Mouse (Mus musculus) T-helper 2 cell (primary cell): Measurements from ENCODE around the gene Lnx2.

Experiments used
- in situ Hi-C: fragments of 300-600 bp; cut with MboI, MseI; formaldehyde crosslinking; loops from one replicate; pipeline ENCODE4 v1.15.1; 2025; ENCODE audit warnings: high pct_unique_total_duplicates

Gene Lnx2

DNA sequence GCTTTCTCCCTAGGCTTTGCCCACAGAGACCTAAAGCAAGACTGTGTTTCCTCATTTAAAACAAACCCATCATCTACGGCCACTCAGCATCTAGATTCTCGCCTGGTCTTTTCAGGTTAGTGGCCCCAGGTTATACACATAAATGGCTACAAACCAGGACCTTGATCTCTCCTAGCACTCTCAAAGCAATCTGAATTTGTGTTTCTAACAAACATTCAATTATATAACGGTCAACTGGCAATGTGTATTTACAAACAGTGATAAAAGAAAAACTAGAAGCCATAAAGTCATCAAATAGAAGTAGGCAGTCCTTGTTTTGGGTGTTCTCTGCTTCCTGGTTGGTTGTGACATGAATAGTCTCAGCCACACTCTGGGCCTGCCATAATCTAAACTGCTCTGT lies 22.9 kb downstream of the Lnx2 start:
- in situ Hi-C loops = loop anchor here (10.0 to 25.0 kb wide), 2 partner anchors 219 to 1459 kb away; partner anchors contain the start of gene Rpl21

DNA sequence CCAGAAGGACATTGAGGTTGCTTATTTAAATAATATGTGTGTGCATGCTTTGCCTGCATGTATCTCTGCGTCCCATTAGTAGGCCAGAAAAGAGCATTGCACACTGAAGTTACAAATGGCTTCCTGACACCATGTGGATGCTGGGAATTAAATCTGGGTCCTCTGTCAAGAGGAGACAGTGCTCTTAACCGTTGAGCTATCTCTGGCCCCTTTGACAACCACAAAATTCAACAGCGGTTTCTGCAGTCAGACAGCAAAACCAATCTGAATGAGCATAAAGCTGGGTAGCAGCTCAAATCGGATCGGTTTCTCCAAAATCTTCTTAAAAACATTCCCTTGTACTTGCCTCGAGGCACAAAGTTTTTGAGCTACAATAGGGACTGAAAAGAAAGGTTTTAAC lies 23.3 kb downstream of the Lnx2 start:
- in situ Hi-C loops = loop anchor here (10.0 to 25.0 kb wide), 2 partner anchors 218 to 1459 kb away; partner anchors contain the start of gene Rpl21

- in situ Hi-C loops = loop anchor here (10.0 to 25.0 kb wide), 2 partner anchors 217 to 1460 kb away; partner anchors contain the start of gene Rpl21
These were observed 24.2 kb downstream of the Lnx2 start for GRCm38 (mm10) chr5:147052309-147052558.

GRCm38 (mm10) chr5:147051500-147052308 lies 24.7 kb downstream of the Lnx2 start:
- in situ Hi-C loops = loop anchor here (10.0 to 25.0 kb wide), 2 partner anchors 217 to 1461 kb away; partner anchors contain the start of gene Rpl21

GRCm38 (mm10) chr5:147050816-147051499 lies 25.4 kb downstream of the Lnx2 start:
- in situ Hi-C loops = loop anchor here (10.0 to 25.0 kb wide), 2 partner anchors 216 to 1461 kb away; partner anchors contain the start of gene Rpl21

DNA sequence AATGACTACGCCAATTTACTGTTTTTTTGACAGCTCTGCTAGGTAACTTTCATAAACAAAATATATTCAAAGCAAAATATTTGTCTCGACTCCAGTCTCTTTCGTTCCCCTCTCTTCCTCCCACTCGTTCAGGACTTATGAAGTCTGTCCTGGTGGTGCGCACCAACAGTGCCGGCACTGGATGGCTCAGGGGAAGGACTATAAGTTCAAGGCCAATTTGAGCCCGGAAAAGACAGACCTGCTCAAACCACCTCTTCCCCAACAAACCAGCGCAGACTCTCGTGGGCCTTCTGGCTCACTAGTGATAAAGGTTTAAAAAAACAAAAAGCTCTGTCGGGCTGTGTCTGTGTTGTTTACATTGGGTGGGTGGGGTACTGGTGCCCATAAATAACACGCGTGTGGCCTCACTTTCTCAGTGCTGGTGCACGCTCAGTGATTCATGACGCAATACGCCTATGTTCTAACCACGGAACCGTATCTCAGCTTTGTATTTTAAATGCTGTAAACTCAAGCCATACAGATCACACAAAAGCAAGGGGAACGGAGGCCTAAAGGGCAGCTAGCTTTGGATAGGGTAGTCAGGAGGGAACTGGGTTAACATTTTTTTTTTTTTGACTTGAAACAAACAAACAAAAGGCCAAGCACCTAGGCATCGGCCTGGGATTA lies 26.7 kb downstream of the Lnx2 start:
- in situ Hi-C loops = loop anchor here (10.0 to 25.0 kb wide), 2 partner anchors 215 to 1463 kb away; partner anchors contain the start of gene Rpl21

DNA sequence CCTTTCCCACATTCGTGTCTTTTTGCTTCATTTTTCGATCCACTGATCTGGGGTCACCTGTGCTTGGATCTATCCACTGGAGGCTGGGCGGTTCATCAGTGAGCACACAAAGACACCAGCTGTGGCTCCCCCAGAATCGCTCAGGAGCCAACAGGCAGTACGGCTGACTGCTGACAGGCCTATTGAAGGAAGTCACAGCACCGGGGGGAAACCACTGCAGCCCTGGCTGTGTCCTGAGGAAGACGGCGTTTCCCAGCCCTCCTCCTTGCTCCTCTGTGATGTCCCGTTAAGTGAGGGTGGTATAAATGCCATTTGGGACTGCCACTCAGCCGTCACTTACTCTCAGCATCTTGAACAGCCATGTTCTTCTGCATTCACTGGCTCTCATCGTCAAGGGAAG lies 30.5 kb downstream of the Lnx2 start:
- in situ Hi-C loops = no loop called here

GRCm38 (mm10) chr5:147045311-147045710 lies 31.1 kb downstream of the Lnx2 start:
- in situ Hi-C loops = no loop called here

GRCm38 (mm10) chr5:147043240-147043844 lies 33.0 kb downstream of the Lnx2 start:
- in situ Hi-C loops = no loop called here

GRCm38 (mm10) chr5:147041965-147042937 lies 34.1 kb downstream of the Lnx2 start:
- in situ Hi-C loops = no loop called here

DNA sequence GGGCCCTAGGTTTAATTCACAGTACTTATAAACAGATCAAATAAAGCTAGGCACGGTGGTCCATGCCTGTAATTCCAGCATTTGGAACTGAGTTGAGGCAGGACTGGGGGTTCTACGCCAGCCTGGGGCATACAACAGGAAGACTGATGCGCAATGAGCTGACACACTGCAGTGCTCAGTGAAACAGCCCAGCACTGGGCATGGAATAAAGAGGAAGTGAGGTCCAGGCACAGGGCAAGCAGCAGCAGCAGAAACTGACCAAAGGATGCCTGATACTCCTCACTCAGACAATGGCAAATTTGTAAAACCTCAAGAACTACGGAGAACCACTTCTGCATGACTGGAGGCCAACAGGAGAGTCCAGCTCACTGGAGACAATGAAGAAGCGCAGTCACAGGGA lies 37.0 kb downstream of the Lnx2 start:
- in situ Hi-C loops = no loop called here

DNA sequence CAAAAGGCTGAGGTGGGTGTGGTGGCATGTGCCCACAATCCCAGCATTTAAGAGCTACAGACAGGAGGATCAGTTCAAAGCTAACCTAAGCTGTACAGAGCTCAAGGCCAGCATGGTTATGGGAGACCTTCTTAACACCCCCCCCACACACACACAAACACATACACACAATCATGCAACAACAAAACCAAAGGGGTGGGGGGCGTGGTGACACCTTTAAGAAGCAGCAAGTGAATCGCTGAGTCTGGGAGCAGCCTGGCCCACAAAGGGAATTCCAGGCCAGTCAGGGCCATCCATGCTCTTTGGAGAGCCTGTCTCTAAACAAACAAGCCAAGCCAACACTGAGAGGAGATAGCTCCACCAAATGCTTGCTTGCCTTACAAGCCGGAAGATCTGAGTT lies 38.8 kb downstream of the Lnx2 start:
- in situ Hi-C loops = no loop called here

DNA sequence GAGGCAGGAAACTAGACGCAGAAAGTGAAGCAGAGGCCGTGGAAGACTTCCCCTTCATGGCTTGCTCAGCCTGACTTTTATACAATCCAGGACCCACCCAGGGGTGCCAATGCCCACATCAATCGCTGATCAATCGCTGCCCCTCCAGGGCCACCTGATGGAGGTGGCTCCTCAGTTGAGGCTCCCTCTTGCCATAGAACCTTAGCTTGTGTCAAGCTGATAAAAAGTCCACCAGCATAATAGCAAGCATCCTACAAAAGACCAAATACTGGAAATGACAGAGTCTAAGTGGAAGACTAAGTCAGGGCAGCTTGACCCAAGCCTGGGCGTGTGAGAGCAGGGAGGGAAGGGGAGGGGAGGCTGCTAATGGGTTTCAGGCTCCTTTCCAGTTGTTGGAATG lies 39.7 kb downstream of the Lnx2 start:
- in situ Hi-C loops = no loop called here

- in situ Hi-C loops = no loop called here
These were observed 40.4 kb downstream of the Lnx2 start for GRCm38 (mm10) chr5:147036028-147036427.

GRCm38 (mm10) chr5:147035301-147035700 lies 41.1 kb downstream of the Lnx2 start:
- in situ Hi-C loops = no loop called here

GRCm38 (mm10) chr5:147034283-147034682 lies 42.1 kb downstream of the Lnx2 start:
- in situ Hi-C loops = no loop called here

GRCm38 (mm10) chr5:147033155-147033554 lies 43.2 kb downstream of the Lnx2 start:
- in situ Hi-C loops = no loop called here

DNA sequence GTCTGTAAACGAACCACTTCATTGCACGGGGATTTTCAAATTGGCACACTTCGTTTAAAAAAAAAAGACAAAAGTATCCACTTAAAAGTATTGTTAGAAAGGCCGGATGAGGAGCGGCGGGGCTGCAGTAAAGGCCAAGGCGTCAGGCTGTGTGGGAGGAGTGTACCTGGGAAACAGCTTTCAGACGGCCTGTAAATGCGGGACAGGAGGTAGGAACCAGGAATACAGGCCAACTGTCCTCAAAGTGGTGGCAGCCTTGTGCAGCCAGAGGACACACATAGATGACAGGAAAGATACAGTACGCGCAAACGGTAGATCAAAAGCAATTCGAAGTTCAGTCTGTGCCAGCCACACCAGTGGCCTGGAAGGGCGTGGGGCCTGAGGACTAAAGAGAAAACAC lies 45.1 kb downstream of the Lnx2 start:
- in situ Hi-C loops = no loop called here

GRCm38 (mm10) chr5:147024331-147025034 lies 51.9 kb downstream of the Lnx2 start:
- in situ Hi-C loops = no loop called here
